Mouse (Mus musculus) heart, postnatal 10 days (tissue): ENCODE measurements at regions not wholly inside any gene's neighbourhood (a gene's known extent, or its start where the extent isn't known, plus 50 kb on each side); places are given as distances from the start of the nearest gene placed in this dataset.

ENCODE experiments used
- DNase-seq, 2 experiments: peaks; one replicate each; pipeline ENCODE4 v3.0.0; 2021
- intact Hi-C: fragments of 180-260 bp; cut with DNase I; formaldehyde crosslinking; loops from one replicate; pipeline ENCODE4 v1.15.1; 2025

- DNase-seq = no peak
- intact Hi-C loops = no loop called here
These were observed 81.4 kb downstream of the Fscb start for GRCm38 (mm10) chr12:64393106-64393505.

- intact Hi-C loops = no loop called here
- peak; percentile 2 to 3 for DNase-seq
These were observed 84.6 kb downstream of the Fscb start for GRCm38 (mm10) chr12:64389766-64390445.

GRCm38 (mm10) chr12:64364941-64365340 lies 109.5 kb downstream of the Fscb start:
- intact Hi-C loops = no loop called here
- no peak for DNase-seq

- intact Hi-C loops = no loop called here
- DNase-seq = no peak
These were observed 112.8 kb downstream of the Fscb start for GRCm38 (mm10) chr12:64361592-64362116.

- no peak for DNase-seq
- intact Hi-C loops = no loop called here
These were observed 113.8 kb downstream of the Fscb start for GRCm38 (mm10) chr12:64360698-64361097.

- intact Hi-C loops = no loop called here
These were observed 130.7 kb downstream of the Fscb start for GRCm38 (mm10) chr12:64343745-64344144.

GRCm38 (mm10) chr12:64335167-64335566 lies 139.3 kb downstream of the Fscb start:
- no peak for DNase-seq
- intact Hi-C loops = no loop called here

More at GRCm38 (mm10) chr12:64343745-64344144, 130.7 kb downstream of the Fscb start:
- DNase-seq = no peak
